Mouse (Mus musculus): ENCODE measurements around the gene Ralgps2.

The Ralgps2 gene

DNA sequence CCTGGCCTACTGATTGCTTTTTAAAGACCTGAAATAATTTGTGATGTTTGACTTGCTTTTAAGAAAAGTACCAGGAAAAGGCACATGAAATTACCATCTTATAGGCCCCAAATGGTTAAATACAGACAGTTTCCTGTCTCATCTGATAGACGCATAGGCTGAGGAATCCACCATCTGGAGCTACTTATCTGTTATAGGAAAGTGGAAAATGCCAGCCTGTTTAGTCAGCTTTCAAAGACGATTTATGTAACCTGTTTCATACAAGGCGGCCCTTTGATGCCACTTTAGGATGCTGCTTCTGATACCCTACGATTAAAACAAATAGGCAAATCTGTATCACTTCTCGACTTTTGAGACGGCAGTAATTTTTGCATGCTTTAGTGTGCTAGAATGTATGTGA lies 138.2 kb downstream of the Ralgps2 start:
- DNase-seq, result peak; percentile 7

DNA sequence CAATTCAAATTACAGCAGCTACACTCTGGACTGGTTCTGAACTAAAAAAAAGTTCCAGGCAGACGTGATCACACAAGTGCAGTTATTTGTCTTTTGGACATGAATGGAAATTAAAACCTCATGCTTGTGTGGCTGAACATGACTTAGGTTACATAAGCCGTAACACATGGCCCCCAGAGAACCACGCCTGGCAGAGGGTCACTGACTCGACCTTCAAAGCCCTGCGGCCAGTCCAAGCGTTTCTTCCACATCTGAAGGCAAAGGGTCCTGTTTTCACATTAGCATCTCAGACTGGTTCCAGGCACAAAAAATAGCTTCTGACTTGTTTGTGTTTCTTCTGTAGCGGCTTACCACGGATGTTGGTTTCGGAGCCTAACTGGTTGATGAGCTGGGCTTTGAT lies 143.2 kb downstream of the Ralgps2 start:
- no peak for DNase-seq

DNA sequence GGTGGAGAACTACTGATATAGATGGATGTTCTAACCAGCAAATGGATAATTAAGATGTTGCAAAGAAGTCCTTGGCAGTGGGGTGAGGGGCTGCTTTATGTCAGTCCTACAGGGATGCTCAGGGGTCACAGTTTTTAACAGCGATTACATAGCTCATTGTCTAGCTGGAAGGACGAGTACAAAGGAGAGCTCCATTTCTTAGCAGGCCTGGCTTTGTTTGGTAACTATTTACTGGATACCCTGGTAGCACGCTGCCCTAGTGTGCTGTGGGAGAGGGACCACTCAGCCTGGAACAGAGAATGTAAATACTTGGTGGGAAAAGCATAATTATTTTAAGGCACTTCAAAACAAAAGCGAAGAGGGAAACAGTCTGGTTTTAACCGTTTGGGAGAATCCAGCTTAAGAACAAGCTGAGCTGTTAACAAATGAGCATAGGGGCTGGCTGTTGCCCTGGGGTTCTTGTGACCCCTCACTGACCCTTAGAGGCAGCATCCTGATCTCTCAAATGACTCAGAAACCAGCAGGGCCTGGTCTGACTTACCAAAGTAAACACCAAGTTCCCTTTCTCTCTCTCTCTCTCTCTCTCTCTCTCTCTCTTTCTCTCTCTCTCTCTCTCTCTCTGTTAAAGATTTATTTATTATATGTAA lies 149.5 kb downstream of the Ralgps2 start:
- DNase-seq, result no peak

DNA sequence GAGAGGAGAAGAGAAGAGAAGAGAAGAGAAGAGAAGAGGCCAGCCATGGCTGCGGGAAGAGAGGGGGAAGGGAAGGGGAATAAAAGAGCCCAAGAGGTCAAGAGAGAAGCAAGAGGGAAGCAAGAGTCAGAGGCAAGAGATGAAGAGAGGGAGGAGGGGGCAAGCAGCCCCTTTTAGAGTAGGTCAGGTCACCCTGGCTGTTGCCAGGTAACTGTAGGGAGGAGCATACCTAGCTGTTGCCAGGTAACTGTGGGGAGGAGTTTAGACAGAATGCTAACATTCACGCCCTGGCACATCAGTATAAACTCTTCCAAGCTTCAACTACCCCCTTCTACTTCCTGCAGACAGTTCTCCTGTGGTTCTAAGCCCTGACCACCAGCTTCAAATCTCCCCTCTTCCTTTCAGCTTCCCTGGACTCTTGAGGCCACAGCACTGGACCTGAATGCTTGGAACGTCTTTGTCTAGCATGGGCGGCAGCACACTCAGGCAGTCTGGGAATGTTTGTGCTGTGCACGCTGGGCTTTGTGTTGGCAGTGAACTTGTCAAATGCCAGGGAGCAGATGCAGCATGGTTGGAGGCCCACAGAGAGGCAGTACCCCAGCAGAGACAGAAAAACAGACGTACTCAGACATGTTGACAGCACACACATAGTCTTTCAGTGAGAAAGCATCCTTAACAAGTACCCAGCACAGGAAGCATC lies 152.1 kb downstream of the Ralgps2 start:
- no peak for DNase-seq

DNA sequence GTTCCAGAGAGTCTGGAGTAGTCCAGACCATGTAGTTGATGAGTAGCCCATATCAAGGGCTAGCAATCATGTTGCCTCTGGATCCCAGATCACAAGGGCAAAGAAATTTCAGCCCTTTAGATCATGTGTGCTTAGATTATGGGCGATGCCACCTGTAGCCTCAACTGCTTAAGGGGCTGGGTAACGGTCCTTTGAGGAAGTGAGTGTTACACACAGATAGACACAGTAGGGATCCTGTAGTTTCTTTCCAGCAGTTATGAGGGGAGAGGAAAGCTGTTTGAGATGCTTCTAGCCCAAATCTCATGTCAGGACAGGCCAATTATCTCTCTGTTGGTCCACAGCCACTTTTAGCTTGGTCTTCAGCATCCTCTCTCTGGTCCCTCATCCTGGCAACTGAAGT lies 153.4 kb downstream of the Ralgps2 start:
- no peak for DNase-seq

DNA sequence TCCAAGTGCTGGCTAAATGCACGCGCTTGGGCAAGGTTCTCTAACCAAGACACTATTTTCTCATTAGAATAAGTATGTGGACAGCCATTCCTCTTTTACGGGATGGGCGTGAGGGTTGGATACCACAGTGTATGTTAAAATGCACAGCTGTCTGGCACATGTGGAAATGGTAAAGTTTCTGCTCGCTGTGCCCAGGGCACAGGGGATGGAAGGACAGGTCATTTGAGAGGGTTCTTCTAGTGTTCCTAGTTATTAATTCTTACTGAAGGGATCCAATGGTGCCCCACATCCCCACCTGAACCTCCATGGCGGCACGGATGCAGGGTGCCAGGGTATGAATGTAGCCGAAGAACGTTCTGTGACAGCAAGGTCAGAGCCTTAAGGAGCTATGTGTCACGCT lies 154.5 kb downstream of the Ralgps2 start:
- DNase-seq, result no peak

DNA sequence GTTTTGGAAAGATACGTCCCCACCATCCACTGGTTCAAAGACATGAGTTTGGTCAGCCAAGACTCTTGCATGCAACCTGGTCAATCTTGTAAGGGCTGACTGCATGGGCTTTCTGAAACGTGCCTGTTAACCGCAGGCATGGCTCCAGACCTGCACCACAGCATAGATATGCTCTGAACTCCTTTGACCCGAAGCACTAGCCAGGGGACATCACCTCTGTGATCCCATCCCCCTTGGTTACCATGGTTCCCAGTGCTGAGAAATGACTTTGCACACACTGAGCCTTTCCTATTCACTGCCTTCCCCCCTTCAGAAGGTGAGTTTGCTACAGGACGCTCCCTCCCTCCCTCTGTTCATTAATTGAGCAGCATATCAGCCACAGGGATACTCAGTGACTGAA lies 155.3 kb downstream of the Ralgps2 start:
- DNase-seq, result no peak

DNA sequence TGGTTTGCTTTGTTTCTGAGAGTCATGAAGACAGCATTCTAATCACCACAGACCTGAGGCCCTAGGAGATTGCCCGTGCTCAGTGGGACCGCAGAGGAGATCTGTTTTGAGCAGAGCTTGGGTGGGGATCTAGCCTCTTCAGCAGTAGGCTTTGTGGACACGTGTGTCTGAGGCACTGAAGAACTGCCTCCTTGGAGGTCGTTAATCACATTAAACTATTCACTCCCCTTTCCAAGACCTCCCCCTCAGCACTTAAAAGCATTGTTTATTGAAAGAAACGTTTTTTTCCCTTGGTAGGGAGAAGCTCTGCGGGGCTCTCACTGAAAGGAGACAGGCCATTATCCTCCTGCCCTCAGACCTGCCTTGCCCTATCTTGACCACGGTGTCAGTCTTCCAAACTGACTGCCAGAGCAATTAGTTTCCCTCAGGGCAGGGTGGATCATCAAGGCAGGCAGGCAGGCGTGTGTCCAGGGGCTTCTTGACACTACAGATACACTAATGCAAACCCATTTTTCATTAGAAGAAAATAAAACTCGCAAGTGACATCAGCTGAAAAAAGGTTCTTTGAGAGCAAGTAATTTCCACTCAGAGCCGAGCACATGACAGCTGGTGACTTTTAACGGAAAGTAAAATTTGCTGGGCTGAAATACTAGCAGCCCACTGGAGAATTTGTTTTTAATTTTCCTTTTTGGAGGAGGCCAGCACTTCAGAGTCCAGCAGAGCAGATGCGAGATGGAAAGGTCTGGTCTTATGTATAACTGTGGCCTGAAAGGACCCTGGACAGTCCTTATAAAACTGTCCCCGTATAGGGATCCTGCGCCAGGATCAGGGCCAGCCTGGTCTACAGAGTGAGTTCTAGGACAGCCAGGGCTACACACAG lies 157.2 kb downstream of the Ralgps2 start:
- DNase-seq, result no peak

DNA sequence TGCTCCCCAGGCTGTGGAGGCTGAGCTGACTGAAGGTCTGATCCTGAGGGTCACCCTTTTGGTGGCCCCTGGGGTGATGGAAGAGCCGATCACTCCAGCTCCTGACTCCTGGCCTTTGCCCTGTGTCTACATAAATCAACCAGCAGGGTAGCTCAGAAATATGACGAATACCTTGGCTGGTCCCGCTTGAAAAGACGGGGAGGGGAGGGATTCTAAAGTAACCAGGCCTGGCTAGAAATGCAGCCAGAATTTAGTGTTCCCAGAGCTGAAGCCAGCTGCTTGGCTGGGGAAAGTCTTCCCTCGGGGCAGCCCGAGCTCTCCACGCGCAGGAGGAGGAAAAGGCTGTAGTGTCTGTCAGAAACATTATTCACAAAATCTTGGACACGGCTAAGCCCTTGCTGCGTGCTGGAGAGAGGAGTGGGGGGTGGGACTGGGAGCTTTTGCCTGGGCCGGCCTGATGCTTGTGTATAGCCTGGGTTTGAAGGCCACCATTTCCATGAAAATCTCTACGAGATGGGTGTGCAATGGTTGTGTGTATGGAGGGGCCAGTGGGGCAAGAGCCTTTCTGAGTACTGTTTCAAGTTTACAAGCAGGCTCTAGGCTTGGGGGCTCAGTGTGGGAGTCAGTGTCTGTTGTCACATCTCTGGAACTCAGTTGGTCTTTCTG lies 158.2 kb downstream of the Ralgps2 start:
- DNase-seq, result no peak

DNA sequence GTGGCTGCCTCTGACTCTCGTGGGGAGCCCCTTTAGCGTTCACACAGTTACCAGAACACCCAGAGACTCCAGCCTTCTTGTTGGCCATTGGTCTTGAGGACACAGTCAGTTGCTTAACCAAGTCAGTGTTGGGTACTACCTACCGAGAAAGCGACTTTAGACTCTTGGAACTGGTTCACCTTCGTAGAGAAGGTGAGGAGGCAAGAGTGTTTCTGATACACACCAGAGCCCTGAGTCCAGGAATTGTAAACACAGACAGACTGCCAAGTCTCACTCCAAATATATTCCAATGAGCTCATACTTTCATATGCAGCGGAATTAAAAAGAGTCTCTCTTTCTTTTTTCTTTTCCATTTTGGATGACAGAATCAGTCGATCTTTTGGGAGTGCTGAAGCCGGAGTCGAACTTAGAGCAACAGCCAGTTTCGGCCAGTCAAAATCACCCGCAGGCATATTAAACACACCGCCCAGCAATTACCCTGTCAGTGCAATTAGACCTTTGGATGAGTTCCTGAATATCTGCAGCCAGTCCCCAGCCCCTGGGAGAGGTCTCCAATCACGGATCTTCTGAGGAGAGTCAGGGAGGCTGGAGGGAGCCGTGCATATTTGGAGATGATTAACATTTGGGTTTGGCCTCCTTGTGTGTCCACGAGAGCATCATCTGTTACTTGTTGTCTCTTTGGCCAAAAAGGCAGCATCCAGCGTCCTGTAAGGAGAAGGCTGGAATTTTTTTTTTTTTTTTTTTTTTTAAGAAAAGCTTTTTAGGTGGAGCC lies 159.0 kb downstream of the Ralgps2 start:
- DNase-seq, result no peak

DNA sequence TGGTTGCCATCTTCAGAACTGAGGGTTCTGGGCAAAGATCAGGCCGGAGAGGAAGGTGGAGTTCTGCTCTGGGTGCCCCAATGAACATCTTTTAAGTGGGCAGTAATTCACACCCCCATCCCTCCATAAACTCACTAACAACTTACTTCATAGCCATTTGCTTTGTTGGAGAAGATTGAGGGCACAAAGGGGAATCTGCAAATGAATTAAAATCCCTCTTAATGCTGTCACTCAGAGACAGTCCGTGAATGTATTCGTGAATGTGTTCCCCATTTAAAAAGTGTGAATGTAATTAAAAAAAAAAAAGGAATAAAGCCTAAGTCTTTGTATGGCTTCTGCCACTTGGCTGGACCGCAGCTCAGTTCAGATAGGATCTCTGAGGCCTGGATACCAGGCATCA lies 159.8 kb downstream of the Ralgps2 start:
- DNase-seq, result no peak

DNA sequence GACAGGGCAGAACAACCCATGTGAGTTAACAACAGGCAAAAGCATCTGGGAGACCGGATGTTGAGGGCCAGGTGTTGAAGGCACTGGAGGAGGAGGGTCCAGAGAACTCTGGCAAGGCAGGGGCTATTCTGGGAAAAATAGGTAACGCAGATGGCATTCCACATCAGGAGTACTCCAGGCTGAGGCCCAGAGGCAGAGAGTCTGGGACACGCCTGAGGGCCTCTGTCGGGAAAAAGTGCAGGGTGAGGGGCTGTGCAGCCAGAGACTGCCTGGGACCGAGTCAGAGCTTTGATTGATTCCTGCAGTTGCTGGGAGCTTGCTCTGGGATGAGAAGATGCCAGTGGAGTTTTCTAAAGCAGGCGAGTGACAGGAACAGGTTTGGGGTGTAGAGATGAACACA lies 160.4 kb downstream of the Ralgps2 start:
- no peak for DNase-seq

DNA sequence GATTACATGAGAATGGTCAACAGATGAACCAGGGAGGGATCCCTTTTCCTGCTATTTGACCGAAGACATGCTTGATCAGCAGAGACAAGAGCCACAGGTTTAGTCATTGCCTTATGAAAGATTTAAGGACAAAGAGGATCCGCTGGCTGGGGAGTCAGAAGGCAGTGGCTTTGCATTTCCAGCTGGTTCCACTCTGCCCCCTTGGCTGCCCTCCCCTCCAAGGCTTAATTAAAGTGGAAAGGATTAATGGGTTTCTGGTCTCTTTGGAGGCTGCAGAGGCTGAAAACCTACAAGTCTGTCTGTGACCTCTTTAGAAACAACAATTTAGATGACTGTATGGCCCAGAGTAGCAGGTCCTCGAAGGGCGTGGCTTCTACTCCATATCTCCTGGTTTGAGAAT lies 161.5 kb downstream of the Ralgps2 start:
- no peak for DNase-seq

DNA sequence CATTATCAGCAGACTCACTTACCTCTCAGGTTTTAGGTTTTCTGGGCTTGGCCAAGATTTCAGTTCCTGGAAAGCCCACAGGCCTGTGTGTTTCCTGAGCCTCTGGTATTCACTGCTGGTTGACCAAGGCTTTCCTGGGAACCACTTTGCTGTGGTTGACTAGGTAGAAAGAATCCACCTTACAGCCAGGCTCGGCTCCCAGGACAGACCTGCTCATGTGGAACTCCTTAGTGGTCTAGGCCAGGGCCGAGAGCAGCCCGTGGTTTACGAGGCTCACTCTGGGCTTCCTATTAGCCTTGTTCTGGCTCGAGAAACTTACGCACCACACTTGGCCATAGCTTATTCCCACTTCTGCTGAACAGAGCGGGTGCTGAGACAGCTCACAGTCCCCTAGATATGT lies 163.4 kb downstream of the Ralgps2 start:
- DNase-seq, result no peak

DNA sequence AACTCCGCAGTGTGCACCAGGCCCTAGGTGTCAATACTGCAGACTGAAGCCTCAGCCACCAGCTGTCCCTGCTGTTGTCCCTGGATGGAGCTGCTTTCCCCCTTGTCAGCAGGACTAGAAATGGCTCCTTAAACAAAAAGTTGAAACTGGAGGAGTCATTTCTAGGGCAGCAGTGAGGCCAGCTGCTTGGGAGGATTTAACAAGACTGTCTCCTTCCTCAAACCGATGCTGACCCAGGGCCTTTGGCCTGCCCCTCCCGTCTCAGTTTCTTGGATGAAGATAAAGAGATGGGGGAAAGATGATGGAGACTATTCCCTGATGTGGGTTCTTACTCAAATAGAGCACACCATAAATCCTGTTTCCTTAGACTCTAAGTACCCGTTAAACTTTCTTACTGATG lies 164.2 kb downstream of the Ralgps2 start:
- DNase-seq, result no peak

DNA sequence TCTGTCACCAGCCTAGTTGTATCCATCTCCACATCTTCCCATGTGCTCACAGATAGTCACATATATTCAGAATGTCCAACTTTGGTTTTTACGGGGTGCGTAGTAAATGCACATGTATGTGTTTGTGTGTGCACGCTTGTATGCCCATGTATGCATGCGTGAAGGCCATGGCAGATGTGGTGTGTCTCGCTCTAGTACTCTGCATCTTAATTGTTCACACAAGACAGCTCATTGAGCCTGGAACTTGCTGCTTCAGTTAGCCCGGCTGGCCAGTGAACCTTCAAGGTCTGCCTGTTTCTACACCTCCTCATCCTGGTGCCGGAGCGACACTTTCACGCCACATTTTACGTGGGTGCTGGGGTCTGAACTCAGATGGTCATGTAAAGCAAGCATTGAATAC lies 168.6 kb downstream of the Ralgps2 start:
- DNase-seq, result no peak

DNA sequence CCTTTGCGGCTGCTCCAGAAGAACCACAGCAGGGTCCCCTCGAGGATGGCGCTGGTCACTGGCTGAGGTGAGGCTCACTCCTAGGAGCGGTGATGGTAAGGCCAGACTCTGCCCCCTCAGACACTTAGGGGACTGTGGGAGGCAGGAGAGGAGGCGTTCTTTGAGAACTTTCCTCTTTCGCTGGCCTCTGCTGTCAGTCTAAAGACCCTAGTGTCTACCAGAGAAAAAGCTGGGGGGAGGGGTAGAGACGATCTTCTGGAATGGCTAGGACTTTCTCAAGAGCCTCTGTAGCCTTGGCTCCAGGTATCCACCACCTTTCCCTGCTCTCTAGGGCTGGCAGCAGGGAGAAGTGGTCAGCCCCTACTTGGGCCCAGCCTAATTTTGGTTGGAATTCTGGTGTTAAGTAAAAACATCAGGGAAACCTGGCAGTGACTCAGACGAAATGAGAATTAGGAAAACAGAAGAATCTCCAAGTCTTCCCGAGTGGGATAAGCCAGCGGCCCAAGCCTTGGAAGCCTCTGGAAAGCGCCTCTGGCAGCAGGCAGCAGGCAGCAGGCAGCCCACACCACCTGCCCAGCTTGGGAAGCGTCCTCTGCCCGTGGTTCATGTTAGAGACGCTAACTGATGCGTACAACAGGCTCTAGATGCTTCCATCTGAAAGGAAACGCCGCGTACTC lies 169.7 kb downstream of the Ralgps2 start:
- no peak for DNase-seq

DNA sequence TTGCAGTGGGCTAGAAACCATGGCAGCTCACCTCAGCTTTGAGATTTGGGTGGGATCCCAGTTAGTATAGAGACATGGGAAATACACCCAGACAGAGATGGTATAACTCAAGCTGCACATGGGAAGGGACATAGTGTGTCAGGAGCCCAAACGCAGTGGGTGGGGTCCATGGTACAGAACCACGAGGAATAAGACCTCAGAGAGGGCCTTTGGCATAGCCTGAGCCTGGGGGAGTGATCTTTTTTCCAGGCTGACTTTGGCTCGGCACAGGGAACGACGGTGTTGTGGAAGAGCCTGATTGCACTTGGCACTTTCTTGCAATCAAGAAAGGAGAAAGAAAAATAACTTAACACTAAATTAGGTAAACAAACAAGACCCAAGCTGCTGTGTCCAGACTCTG lies 170.3 kb downstream of the Ralgps2 start:
- no peak for DNase-seq

DNA sequence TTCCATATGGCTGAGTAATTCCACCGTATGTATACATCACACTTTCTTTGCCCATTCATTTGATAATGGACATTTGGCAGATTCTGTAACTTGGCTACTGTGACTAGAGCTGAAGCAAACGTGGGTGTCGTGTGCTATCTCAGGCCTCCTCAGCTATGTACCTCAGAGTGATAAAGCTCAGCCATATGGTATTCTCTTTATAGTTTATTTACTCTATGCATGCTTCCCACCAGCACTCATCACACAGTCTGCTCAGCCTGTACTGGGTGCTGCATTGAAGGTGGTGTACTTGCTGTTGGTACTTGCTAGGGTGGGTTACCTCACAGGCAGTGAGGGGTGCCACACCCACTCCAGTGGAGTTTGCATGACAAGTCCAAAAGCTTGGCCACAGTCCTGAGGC lies 174.1 kb downstream of the Ralgps2 start:
- peak; percentile 66 for DNase-seq

DNA sequence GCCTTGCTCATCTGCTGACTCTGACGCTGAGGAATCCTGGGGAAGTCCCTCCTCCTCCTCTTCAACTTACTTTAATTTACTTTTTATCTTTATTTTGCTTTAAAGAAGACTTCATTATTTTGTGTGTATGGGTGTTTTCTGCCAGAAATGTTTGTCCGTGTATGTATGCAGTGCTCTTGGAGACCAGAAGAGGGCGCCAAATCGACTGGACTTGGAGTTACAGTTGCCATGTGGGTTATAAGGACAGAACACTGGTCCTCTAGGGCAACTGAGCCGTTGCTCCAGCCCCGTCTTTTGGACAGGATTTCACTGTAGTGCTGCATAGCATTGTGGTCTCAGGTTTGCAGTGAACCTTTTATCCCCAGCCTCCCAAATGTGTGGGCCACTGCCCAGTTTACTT lies 174.8 kb downstream of the Ralgps2 start:
- DNase-seq, result no peak

DNA sequence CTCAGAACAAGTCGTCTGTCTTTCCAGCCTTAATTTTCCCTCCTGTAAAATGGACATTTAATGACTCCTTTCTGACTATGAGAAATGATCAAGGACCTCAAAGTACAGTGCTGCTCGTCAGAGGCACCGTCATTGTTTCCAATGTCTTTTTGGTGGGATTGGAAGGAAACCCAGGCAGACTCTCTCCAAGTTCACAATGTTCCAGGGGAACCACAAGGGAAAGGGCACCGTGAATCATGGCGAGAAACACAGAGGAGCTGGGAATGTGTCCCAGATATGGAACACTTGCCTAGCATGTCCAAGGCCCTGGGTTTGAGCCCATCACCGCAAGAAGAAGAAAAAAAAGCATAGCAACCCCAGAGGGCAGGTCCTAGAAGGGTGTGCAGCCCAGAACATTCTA lies 176.1 kb downstream of the Ralgps2 start:
- no peak for DNase-seq

DNA sequence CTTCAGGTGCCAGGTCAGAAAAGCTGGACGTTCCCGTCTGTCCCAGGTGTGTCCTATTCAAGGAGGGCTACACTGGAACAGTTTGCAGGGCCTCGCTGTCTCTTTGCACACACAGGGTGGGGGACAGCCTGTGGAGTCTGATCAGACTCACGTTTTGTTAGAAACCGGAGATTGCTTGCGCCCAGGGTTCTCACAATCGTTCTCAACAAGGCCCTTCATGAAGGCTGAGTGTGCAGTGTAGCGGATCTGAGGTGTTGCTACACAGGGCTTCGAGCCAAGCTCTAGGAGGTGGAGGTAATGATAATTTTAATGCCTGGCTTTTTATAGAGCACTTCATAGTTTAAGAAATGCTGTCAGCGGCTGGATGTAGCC lies 178.0 kb downstream of the Ralgps2 start:
- no peak for DNase-seq

Data from right cerebral cortex, adult 18-20 months (tissue).